Mouse (Mus musculus) limb, embryonic 13.5 days (tissue): ENCODE data around the gene Zfp687. TPM values are rescaled to one million over a fixed set of nuclear protein-coding genes. Genes with fewer than 3 reads are reported as not detected.

Source experiments
- ATAC-seq: fragments of 200-750 bp; cut with Nextera tagmentation; 2 replicates; pipeline ENCODE4 v1.8.0; 2017; ENCODE audit warnings: low read depth, moderate number of reproducible peaks, moderate TSS enrichment; ENCODE audit not compliant: low FRiP score
- H3K27ac ChIP-seq: fragments of 300-500 bp; sonication (generic); 2 replicates; pipeline ENCODE4 v1.5.1; 2015; ENCODE audit warnings: inconsistent platforms, mild to moderate bottlenecking, moderate library complexity
- H3K27me3 ChIP-seq: fragments of 300-500 bp; sonication (generic); 2 replicates; pipeline ENCODE4 v1.6.1; 2015; ENCODE audit warnings: mild to moderate bottlenecking, inconsistent platforms
- H3K36me3 ChIP-seq: fragments of 300-500 bp; sonication (generic); 2 replicates; pipeline ENCODE4 v1.6.1; 2015; ENCODE audit warnings: inconsistent platforms, mild to moderate bottlenecking, moderate library complexity
- H3K4me1 ChIP-seq: fragments of 300-500 bp; sonication (generic); 2 replicates; pipeline ENCODE4 v1.6.1; 2015; ENCODE audit warnings: inconsistent platforms
- H3K4me2 ChIP-seq: fragments of 300-500 bp; sonication (generic); replicated peaks from 2 replicates; pipeline ENCODE4 v1.6.1; 2015; ENCODE audit warnings: inconsistent platforms, mild to moderate bottlenecking, moderate library complexity
- H3K4me3 ChIP-seq: fragments of 300-500 bp; sonication (generic); 2 replicates; pipeline ENCODE4 v1.5.1; 2015; ENCODE audit warnings: moderate library complexity, mild to moderate bottlenecking, inconsistent platforms
- H3K9ac ChIP-seq: fragments of 300-500 bp; sonication (generic); 2 replicates; pipeline ENCODE4 v1.6.1; 2015; ENCODE audit warnings: mild to moderate bottlenecking, inconsistent platforms
- H3K9me3 ChIP-seq: fragments of 300-500 bp; sonication (generic); 2 replicates; pipeline ENCODE4 v1.6.1; 2016; ENCODE audit warnings: inconsistent platforms
- WGBS: fragments of 180-500 bp; shearing (Covaris S2); methylation state at CpG from one replicate; pipeline ENCODE4 v1.1.7; 2015; 5-methylcytosine and 5-hydroxymethylcytosine counted together
- polyA plus RNA-seq: library from polyadenylated mRNA; unstranded; fragments of >200 nt; fragmentation: Nextera tagmentation; extraction: Ambion mirVana; gene quantifications from 2 replicates; pipeline ENCODE4 v1.2.1, GENCODE M21; 2015

Gene Zfp687
- polyA plus RNA-seq, result 23.5 and 24.4 TPM in 2 replicates

DNA sequence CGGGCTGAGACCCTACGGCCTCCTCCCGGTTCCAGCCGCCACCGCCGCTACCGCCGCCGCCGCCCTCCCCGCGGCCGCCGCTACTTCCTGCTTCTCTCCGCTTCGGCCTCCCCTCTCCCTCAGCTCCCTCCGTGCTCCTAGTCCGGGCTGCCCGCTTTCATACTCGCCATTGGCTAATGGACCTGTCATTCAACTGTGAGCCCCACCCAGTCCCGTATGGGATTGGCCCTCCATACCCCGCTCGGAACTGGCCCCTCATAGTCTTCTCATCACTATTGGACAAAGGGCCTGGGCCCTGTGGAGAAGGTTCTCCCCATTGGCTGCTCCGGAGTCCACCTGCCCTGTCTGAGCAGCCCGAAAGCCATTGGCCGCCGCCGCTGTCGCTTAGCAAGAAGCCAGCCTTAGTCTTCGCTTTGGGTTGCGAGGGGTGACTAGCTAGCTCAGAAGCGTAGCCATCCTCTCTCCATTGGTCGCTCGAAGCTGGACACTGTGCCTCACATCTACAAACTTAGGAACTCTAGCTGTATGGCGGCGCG, at the start of gene Zfp687:
Gene Zfp687, minus strand, starts transcription at position 112 of the 536 bp plus-strand sequence.
- Histone ChIP-seq H3K36me3 (peaks cover 20% of the 10 kb centered on the region), H3K27ac (peak within 1 kb of the TSS; percentile 97), H3K4me2 (peak within 1 kb of the TSS; percentile 95), H3K4me3 (peak within 1 kb of the TSS; percentile 81), H3K9ac (peak within 1 kb of the TSS; percentile 85), H3K9me3 (no peaks in the 10 kb centered on the region), H3K4me1 (peaks cover 27% of the 10 kb centered on the region), H3K27me3 (no peaks in the 10 kb centered on the region)
- 0% methylated on average over 37 of the region's 37 CpGs for WGBS
- ATAC-seq, result peak; percentile 99

DNA sequence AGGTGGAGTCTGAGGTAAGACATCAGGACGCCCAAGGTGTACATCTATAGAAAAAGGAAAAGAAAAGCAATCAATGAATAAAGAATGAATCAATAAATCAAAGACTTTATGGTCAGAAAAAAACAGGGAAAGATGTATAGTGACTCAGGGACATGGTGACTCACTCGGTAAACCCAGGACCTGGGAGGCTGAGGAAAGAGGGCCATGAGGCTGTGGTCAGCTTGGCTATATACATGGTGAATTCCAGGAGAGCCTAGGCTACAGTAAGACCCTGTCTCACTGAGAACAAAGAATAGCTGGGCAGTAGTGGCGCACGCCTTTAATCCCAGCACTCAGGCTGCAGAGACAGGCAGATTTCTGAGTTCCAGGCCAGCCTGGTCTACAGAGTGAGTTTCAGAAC, 48.5 kb upstream of the Zfp687 start:
- Histone ChIP-seq H3K36me3 (peaks cover 98% of the 10 kb centered on the region), H3K4me3 (no peak overlapping the region), H3K9ac (no peak overlapping the region), H3K9me3 (no peaks in the 10 kb centered on the region), H3K4me2 (no peak overlapping the region), H3K4me1 (no peaks in the 10 kb centered on the region), H3K27me3 (no peaks in the 10 kb centered on the region), H3K27ac (no peak overlapping the region)
- no peak for ATAC-seq
- WGBS, result 95% methylated on average over 4 of the region's 4 CpGs

DNA sequence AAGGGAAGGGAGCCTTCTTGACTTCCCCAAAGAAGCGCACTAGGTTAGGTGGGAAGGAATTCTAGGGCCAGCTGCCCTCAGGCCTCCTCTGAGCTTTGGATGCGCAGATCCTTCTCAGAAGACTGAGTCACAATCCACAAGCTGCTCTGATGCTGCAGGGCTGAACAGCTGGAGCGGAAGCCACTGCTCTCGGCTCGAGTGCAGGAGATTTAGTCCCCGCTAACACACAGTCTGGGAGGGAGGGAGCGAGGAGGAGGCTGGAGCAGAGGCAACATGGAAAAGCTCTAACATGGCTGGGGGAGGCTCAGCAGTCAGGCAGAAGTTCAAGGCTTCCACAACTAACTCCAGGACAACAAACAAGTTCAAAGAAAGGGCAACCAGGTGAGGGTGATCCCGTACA, 42.8 kb upstream of the Zfp687 start:
- H3K27ac ChIP-seq, result no peak overlapping the region
- H3K27me3 ChIP-seq, result no peaks in the 10 kb centered on the region
- WGBS, result 78% methylated on average over 8 of the region's 8 CpGs
- no peak overlapping the region for H3K4me2 ChIP-seq
- peaks cover 62% of the 10 kb centered on the region for H3K36me3 ChIP-seq
- peaks cover 13% of the 10 kb centered on the region for H3K4me1 ChIP-seq
- ATAC-seq, result peak; percentile 24; the same call in 1 of the 2 replicates
- H3K4me3 ChIP-seq, result no peak overlapping the region
- no peaks in the 10 kb centered on the region for H3K9me3 ChIP-seq
- no peak overlapping the region for H3K9ac ChIP-seq

- 88% methylated on average over 7 of the region's 7 CpGs for WGBS
These were observed 41.0 kb upstream of the Zfp687 start for GRCm38 (mm10) chr3:95056275-95056674.

DNA sequence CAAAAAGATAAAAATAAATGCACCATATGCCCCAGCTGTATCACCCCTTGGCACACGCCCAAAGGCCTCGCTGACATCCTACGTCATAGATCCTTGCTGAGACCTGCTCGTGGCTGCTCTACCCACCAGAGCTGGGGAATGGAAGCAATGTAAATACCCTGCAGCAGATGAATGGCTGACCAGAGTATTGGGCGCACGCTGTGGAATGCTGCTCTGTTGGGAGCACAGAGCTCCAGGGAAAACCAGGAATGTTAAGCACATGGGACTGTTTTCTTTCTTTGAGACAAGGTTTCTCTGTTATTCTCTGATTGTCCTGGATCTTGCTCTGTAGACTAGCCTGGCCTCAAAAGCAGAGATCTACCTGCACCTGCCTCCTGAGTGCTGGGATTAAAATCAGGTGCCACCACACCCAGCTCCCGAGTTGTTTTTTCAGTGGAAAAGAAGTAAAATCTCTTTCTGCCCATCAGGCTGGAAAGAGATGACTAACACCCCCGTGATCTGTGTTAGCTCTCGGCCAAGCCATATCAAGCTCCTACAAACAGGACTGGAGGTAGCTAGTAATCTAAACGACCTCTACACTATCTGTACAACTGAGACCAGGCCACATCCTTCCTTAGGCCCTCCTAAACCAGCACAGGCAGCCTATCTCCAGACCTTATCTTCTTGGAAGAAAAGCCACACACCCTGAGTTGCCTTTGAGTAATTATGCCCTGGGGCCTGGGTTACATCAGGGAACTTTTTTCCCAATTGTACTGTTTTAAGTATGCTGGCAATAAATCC, 39.4 kb upstream of the Zfp687 start:
- WGBS, result 34% methylated on average over 10 of the region's 10 CpGs
- peak overlapping the region; percentile 55; the same call in 1 of the 2 replicates for H3K27ac ChIP-seq
- no peaks in the 10 kb centered on the region for H3K27me3 ChIP-seq
- peaks cover 27% of the 10 kb centered on the region for H3K36me3 ChIP-seq
- H3K4me3 ChIP-seq, result no peak overlapping the region
- no peak overlapping the region for H3K4me2 ChIP-seq
- no peaks in the 10 kb centered on the region for H3K9me3 ChIP-seq
- H3K4me1 ChIP-seq, result peaks cover 13% of the 10 kb centered on the region
- no peak overlapping the region for H3K9ac ChIP-seq
- no peak; the same call in 1 of the 2 replicates for ATAC-seq

More at GRCm38 (mm10) chr3:95056275-95056674, 41.0 kb upstream of the Zfp687 start:
- H3K36me3 ChIP-seq, result peaks cover 43% of the 10 kb centered on the region
- H3K9me3 ChIP-seq, result no peaks in the 10 kb centered on the region
- H3K4me3 ChIP-seq, result no peak overlapping the region
- no peaks in the 10 kb centered on the region for H3K27me3 ChIP-seq
- H3K9ac ChIP-seq, result no peak overlapping the region
- H3K4me2 ChIP-seq, result no peak overlapping the region
- peaks cover 13% of the 10 kb centered on the region for H3K4me1 ChIP-seq
- ATAC-seq, result no peak
- H3K27ac ChIP-seq, result no peak overlapping the region

DNA sequence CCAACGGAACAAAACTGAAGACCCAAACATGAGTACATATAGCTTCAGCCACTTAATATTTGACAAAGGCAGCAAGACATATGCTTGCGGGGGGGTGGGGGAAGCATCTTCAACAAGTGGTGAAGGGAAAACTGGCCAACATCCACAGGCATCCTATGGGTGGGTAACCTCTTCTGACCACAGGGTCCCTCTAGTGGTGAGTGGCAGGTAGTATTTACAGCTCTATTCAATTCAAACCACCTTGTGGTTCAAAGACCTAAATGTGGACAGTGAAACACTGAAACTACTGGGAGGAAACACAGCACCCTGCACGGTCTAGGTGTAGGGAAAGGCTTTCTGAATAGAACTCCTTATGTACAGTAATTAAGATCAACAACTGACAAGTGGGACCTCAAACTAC, 38.5 kb upstream of the Zfp687 start:
- ATAC-seq, result no peak
- Histone ChIP-seq H3K9ac (no peak overlapping the region), H3K4me2 (no peak overlapping the region), H3K27me3 (no peaks in the 10 kb centered on the region), H3K4me1 (peaks cover 13% of the 10 kb centered on the region), H3K36me3 (peaks cover 18% of the 10 kb centered on the region), H3K4me3 (no peak overlapping the region), H3K9me3 (no peaks in the 10 kb centered on the region), H3K27ac (no peak overlapping the region)
- WGBS, result 46% methylated on average over 3 of the region's 3 CpGs

DNA sequence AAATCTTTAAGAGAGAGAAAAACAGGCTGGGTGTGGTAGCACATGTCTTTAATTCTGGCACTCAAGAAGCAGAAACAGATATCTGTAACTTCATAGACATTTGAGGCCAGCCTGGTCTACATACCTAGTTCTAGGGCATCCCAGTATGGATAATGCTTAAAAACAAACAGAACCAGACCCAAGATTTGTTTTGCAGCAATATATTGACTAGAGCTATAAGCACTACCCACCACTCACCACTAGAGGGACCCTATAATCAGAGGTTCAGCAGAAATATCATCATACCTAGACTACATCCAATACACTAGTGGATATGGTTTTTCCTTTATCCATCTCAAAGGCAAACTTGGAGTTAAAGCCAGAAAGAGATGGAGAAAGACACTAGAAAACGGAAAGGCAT, 37.7 kb upstream of the Zfp687 start:
- no peak overlapping the region for H3K27ac ChIP-seq
- peaks cover 13% of the 10 kb centered on the region for H3K4me1 ChIP-seq
- no peaks in the 10 kb centered on the region for H3K27me3 ChIP-seq
- no peak overlapping the region for H3K9ac ChIP-seq
- H3K36me3 ChIP-seq, result peaks cover 12% of the 10 kb centered on the region
- H3K4me2 ChIP-seq, result no peak overlapping the region
- 34% methylated on average over 1 of the region's 1 CpGs for WGBS
- no peak overlapping the region for H3K4me3 ChIP-seq
- H3K9me3 ChIP-seq, result no peaks in the 10 kb centered on the region
- no peak for ATAC-seq

- 56% methylated on average over 3 of the region's 3 CpGs for WGBS
- H3K4me3 ChIP-seq, result no peak overlapping the region
- no peaks in the 10 kb centered on the region for H3K27me3 ChIP-seq
- H3K27ac ChIP-seq, result no peak overlapping the region
- H3K9ac ChIP-seq, result no peak overlapping the region; the same call in 1 of the 2 replicates
- no peak overlapping the region for H3K4me2 ChIP-seq
- ATAC-seq, result no peak
- no peaks in the 10 kb centered on the region for H3K36me3 ChIP-seq
- H3K4me1 ChIP-seq, result peaks cover under 1% of the 10 kb centered on the region; the same call in 1 of the 2 replicates
- H3K9me3 ChIP-seq, result no peaks in the 10 kb centered on the region
These were observed 32.7 kb upstream of the Zfp687 start for GRCm38 (mm10) chr3:95047914-95048313.

- H3K9me3 ChIP-seq, result no peaks in the 10 kb centered on the region
- H3K9ac ChIP-seq, result no peak overlapping the region
- no peak overlapping the region for H3K27ac ChIP-seq
- no peak overlapping the region for H3K4me3 ChIP-seq
- no peaks in the 10 kb centered on the region for H3K27me3 ChIP-seq
- no peak for ATAC-seq
- H3K4me1 ChIP-seq, result peaks cover 5% of the 10 kb centered on the region
- H3K36me3 ChIP-seq, result no peaks in the 10 kb centered on the region
- WGBS, result 89% methylated on average over 11 of the region's 11 CpGs
- H3K4me2 ChIP-seq, result no peak overlapping the region
These were observed 31.3 kb upstream of the Zfp687 start for GRCm38 (mm10) chr3:95046462-95047057.

- WGBS, result 51% methylated on average over 6 of the region's 6 CpGs
- no peak overlapping the region for H3K4me2 ChIP-seq
- no peak overlapping the region for H3K4me3 ChIP-seq
- ATAC-seq, result no peak
- H3K9me3 ChIP-seq, result no peaks in the 10 kb centered on the region
- peaks cover 13% of the 10 kb centered on the region for H3K4me1 ChIP-seq
- H3K36me3 ChIP-seq, result peaks cover 13% of the 10 kb centered on the region
- no peak overlapping the region for H3K27ac ChIP-seq
- no peak overlapping the region for H3K9ac ChIP-seq
- H3K27me3 ChIP-seq, result no peaks in the 10 kb centered on the region
These were observed 28.0 kb upstream of the Zfp687 start for GRCm38 (mm10) chr3:95043251-95043650.

GRCm38 (mm10) chr3:95042838-95043229, 27.6 kb upstream of the Zfp687 start:
- peak; percentile 55 for ATAC-seq

GRCm38 (mm10) chr3:95042166-95042837, 27.1 kb upstream of the Zfp687 start, which contains the start of gene Psmd4:
Psmd4 (minus strand) TSS chr3:95042614.
- Histone ChIP-seq H3K27me3 (no peaks in the 10 kb centered on the region), H3K4me2 (peak within 1 kb of the TSS; percentile 68), H3K4me3 (peak within 1 kb of the TSS; percentile 88), H3K9ac (peak within 1 kb of the TSS; percentile 89), H3K27ac (peak within 1 kb of the TSS; percentile 58; the same call in 1 of the 2 replicates), H3K4me1 (peaks cover 13% of the 10 kb centered on the region), H3K9me3 (no peaks in the 10 kb centered on the region), H3K36me3 (peaks cover 20% of the 10 kb centered on the region)
- under 1% methylated on average over 34 of the region's 36 CpGs for WGBS
- peak; percentile 99 for ATAC-seq

More at GRCm38 (mm10) chr3:95042838-95043229, 27.6 kb upstream of the Zfp687 start:
- no peaks in the 10 kb centered on the region for H3K27me3 ChIP-seq
- peaks cover 13% of the 10 kb centered on the region for H3K4me1 ChIP-seq
- H3K36me3 ChIP-seq, result peaks cover 17% of the 10 kb centered on the region
- peak overlapping the region; percentile 88 for H3K4me3 ChIP-seq
- H3K9me3 ChIP-seq, result no peaks in the 10 kb centered on the region
- peak overlapping the region; percentile 50 for H3K9ac ChIP-seq
- peak overlapping the region; percentile 58; the same call in 1 of the 2 replicates for H3K27ac ChIP-seq
- 28% methylated on average over 7 of the region's 7 CpGs for WGBS
- H3K4me2 ChIP-seq, result peak overlapping the region; percentile 68
